9 mouse cellular contexts compared by ENCODE assay signal in genomic region chr6:83427512-83427911, GRCm38 (mm10). TPM values are rescaled to one million over a fixed set of nuclear protein-coding genes. Genes with fewer than 3 reads are reported as not detected.
A peak's percentile ranks its signal among the peaks of the same experiment; 100 is the strongest.
DNase-seq lines count a peak whose midpoint lies in the region; ATAC-seq and TF ChIP-seq lines count a peak whose summit lies in the region.
"Had no signal": no experiment of that assay in that cellular context is flagged by ENCODE, and none has a peak within 500 bp of the region (broad histone marks: within the 10 kb centered on the region; RNA-seq: fewer than 3 reads in every experiment).

No protein-coding gene starts in this region.

- no peaks in the 10 kb centered on the region for H3K9me3 ChIP-seq in hindbrain, embryonic 13.5 days
- no peaks in the 10 kb centered on the region for H3K9me3 ChIP-seq in hindbrain, embryonic 12.5 days (replicated peaks)
- no peaks in the 10 kb centered on the region for H3K9me3 ChIP-seq in embryonic facial prominence, embryonic 10.5 days
- H3K9me3 ChIP-seq in forebrain, embryonic 14.5 days (replicated peaks; ENCODE audit: control insufficient read depth, low read length) = no peaks in the 10 kb centered on the region
- H3K9me3 ChIP-seq in midbrain, postnatal 0 days (ENCODE audit: low read length) = no peaks in the 10 kb centered on the region
- H3K9me3 ChIP-seq: G1E had no signal

- peaks cover 16% of the 10 kb centered on the region for H3K36me3 ChIP-seq in hindbrain, embryonic 13.5 days
- peaks cover 16% of the 10 kb centered on the region; the same call in 1 of the 2 replicates for H3K36me3 ChIP-seq in hindbrain, embryonic 12.5 days
- H3K36me3 ChIP-seq in embryonic facial prominence, embryonic 10.5 days (replicated peaks) = peaks cover 69% of the 10 kb centered on the region
- peaks cover 20% of the 10 kb centered on the region for H3K36me3 ChIP-seq in forebrain, embryonic 14.5 days (ENCODE audit: control insufficient read depth, insufficient read depth, low read length)
- 0 out of 2 replicates have a peak, but pooled peaks cover 5% of the 10 kb centered on the region for H3K36me3 ChIP-seq in midbrain, postnatal 0 days (ENCODE audit: insufficient read depth, low read length)

- DNase-seq in embryonic facial prominence, embryonic 10.5 days (ENCODE audit: low spot score) = peak; percentile 46
- no peak for DNase-seq in forebrain, embryonic 14.5 days (ENCODE audit: low spot score)
- DNase-seq in midbrain, postnatal 0 days (ENCODE audit: low spot score) = no peak
- no peak for DNase-seq in ovary, postnatal 36 days (ENCODE audit: low spot score)
- DNase-seq in layer of hippocampus, adult 18-20 months (ENCODE audit: low spot score in 2 of 2) = no peak
- DNase-seq in frontal cortex, adult 2 months (ENCODE audit: extremely low spot score in 1 of 2, low spot score in 1 of 2) = no peak

- peaks cover 84% of the 10 kb centered on the region for H3K4me1 ChIP-seq in hindbrain, embryonic 13.5 days (replicated peaks)
- H3K4me1 ChIP-seq in hindbrain, embryonic 12.5 days = peaks cover 55% of the 10 kb centered on the region
- H3K4me1 ChIP-seq in embryonic facial prominence, embryonic 10.5 days = peaks cover 62% of the 10 kb centered on the region
- H3K4me1 ChIP-seq in forebrain, embryonic 14.5 days (ENCODE audit: control insufficient read depth, insufficient read depth, low read length) = peaks cover 40% of the 10 kb centered on the region
- peaks cover 4% of the 10 kb centered on the region; the same call in 1 of the 2 replicates for H3K4me1 ChIP-seq in midbrain, postnatal 0 days (ENCODE audit: insufficient read depth, low read length)

- TF ChIP-seq CTCF in midbrain, postnatal 0 days (IDR thresholded peaks at IDR 0.05) = no peak

- H3K4me3 ChIP-seq in hindbrain, embryonic 13.5 days = no peak overlapping the region
- H3K4me3 ChIP-seq in hindbrain, embryonic 12.5 days = no peak overlapping the region
- H3K4me3 ChIP-seq in embryonic facial prominence, embryonic 10.5 days = no peak overlapping the region
- H3K4me3 ChIP-seq in forebrain, embryonic 14.5 days (ENCODE audit: low read depth, low read length) = no peak overlapping the region
- no peak overlapping the region for H3K4me3 ChIP-seq in midbrain, postnatal 0 days (ENCODE audit: low read depth, low read length)

- peak; percentile 6; the same call in 1 of the 2 replicates for ATAC-seq in hindbrain, embryonic 13.5 days (ENCODE audit: low FRiP score)
- ATAC-seq in hindbrain, embryonic 12.5 days (ENCODE audit: low FRiP score) = no peak
- ATAC-seq in forebrain, embryonic 14.5 days = peak; percentile 30
- no peak for ATAC-seq in midbrain, postnatal 0 days (ENCODE audit: low FRiP score)

- peak overlapping the region; percentile 85 for H3K27ac ChIP-seq in hindbrain, embryonic 13.5 days
- H3K27ac ChIP-seq in hindbrain, embryonic 12.5 days = no peak overlapping the region
- H3K27ac ChIP-seq in embryonic facial prominence, embryonic 10.5 days (replicated peaks) = 0 out of 2 replicates have a peak overlapping the region, but pooled peaks have one; percentile 10
- H3K27ac ChIP-seq in forebrain, embryonic 14.5 days (ENCODE audit: low read depth, low read length) = peak overlapping the region; percentile 84
- 0 out of 2 replicates have a peak overlapping the region, but pooled peaks have one; percentile 47 for H3K27ac ChIP-seq in midbrain, postnatal 0 days (ENCODE audit: low read depth, low read length)

- no peak overlapping the region for H3K4me2 ChIP-seq in hindbrain, embryonic 13.5 days
- no peak overlapping the region for H3K4me2 ChIP-seq in hindbrain, embryonic 12.5 days (replicated peaks)
- no peak overlapping the region for H3K4me2 ChIP-seq in forebrain, embryonic 14.5 days (ENCODE audit: low read length)
- H3K4me2 ChIP-seq in midbrain, postnatal 0 days (ENCODE audit: low read depth, low read length, poor library complexity, severe bottlenecking) = no peak overlapping the region

- 36% methylated on average over 6 of the region's 6 CpGs for WGBS in hindbrain, embryonic 13.5 days
- 40% methylated on average over 6 of the region's 6 CpGs for WGBS in hindbrain, embryonic 12.5 days
- WGBS in embryonic facial prominence, embryonic 10.5 days = 47% methylated on average over 6 of the region's 6 CpGs
- WGBS in forebrain, embryonic 14.5 days = 36% methylated on average over 6 of the region's 6 CpGs
- 34% methylated on average over 6 of the region's 6 CpGs for WGBS in midbrain, postnatal 0 days

- H3K9ac ChIP-seq in hindbrain, embryonic 13.5 days = peak overlapping the region; percentile 58; the same call in 1 of the 2 replicates
- no peak overlapping the region for H3K9ac ChIP-seq in hindbrain, embryonic 12.5 days
- no peak overlapping the region for H3K9ac ChIP-seq in forebrain, embryonic 14.5 days (ENCODE audit: low read length)
- H3K9ac ChIP-seq in midbrain, postnatal 0 days (replicated peaks; ENCODE audit: low read length, poor library complexity, severe bottlenecking) = 0 out of 2 replicates have a peak overlapping the region, but pooled peaks have one; percentile 2

- no peaks in the 10 kb centered on the region for H3K27me3 ChIP-seq in hindbrain, embryonic 13.5 days
- no peaks in the 10 kb centered on the region for H3K27me3 ChIP-seq in hindbrain, embryonic 12.5 days
- H3K27me3 ChIP-seq in embryonic facial prominence, embryonic 10.5 days (replicated peaks; ENCODE audit: low read depth, poor library complexity, severe bottlenecking) = no peaks in the 10 kb centered on the region
- H3K27me3 ChIP-seq in forebrain, embryonic 14.5 days (replicated peaks; ENCODE audit: control insufficient read depth, insufficient read depth, low read length) = no peaks in the 10 kb centered on the region
- H3K27me3 ChIP-seq in midbrain, postnatal 0 days (ENCODE audit: insufficient read depth, low read length) = no peaks in the 10 kb centered on the region

RNA-seq across cellular contexts. Expression of gene Tet3, which starts 31.4 kb away (rescaled TPM):
- 69.8 and 75.4 TPM in 2 replicates for polyA plus RNA-seq in hindbrain, embryonic 13.5 days (2015; fragmentation: Nextera tagmentation; extraction: Ambion mirVana)
- polyA plus RNA-seq in hindbrain, embryonic 12.5 days (2016; fragmentation: Nextera tagmentation; extraction: Ambion mirVana) = 63.3 and 63.9 TPM in 2 replicates
- polyA plus RNA-seq in embryonic facial prominence, embryonic 10.5 days (2016; fragmentation: Nextera tagmentation; extraction: Ambion mirVana) = 45.1 and 50.0 TPM in 2 replicates
- polyA plus RNA-seq in forebrain, embryonic 14.5 days (2014; fragmentation: Nextera tagmentation; extraction: Ambion mirVana) = 34.9 and 49.5 TPM in 2 replicates
- 32.0 and 38.3 TPM in 2 replicates for total RNA-seq in midbrain, postnatal 0 days (2014; rRNA removed)
- polyA plus RNA-seq in midbrain, postnatal 0 days (2015; fragmentation: Nextera tagmentation; extraction: Ambion mirVana) = 45.3 and 48.5 TPM in 2 replicates
- 10 to 100 TPM; 53.2 to 58.7 TPM for total RNA-seq in layer of hippocampus, adult 18-20 months (2021)
- polyA plus RNA-seq in frontal cortex, adult 2 months (2012; rRNA removed) = 18.9 and 19.6 TPM in 2 replicates

Comparison
In these comparisons a context has a peak if more than half of its experiments do, and no peak if none do; other contexts are left out.
1. ATAC-seq: peak in hindbrain, embryonic 13.5 days (single experiment) and forebrain, embryonic 14.5 days (single experiment); none in hindbrain, embryonic 12.5 days (single experiment) and midbrain, postnatal 0 days (single experiment).
2. H3K9ac ChIP-seq: peak in hindbrain, embryonic 13.5 days (single experiment) and midbrain, postnatal 0 days (single experiment); none in hindbrain, embryonic 12.5 days (single experiment) and forebrain, embryonic 14.5 days (single experiment).